Mouse (Mus musculus): ENCODE measurements around the gene Glb1l2. TPM values are rescaled to one million over a fixed set of nuclear protein-coding genes. Genes with fewer than 3 reads are reported as not detected.

The Glb1l2 gene
- total and polyA plus RNA-seq, 3 experiments, result not detected

DNA sequence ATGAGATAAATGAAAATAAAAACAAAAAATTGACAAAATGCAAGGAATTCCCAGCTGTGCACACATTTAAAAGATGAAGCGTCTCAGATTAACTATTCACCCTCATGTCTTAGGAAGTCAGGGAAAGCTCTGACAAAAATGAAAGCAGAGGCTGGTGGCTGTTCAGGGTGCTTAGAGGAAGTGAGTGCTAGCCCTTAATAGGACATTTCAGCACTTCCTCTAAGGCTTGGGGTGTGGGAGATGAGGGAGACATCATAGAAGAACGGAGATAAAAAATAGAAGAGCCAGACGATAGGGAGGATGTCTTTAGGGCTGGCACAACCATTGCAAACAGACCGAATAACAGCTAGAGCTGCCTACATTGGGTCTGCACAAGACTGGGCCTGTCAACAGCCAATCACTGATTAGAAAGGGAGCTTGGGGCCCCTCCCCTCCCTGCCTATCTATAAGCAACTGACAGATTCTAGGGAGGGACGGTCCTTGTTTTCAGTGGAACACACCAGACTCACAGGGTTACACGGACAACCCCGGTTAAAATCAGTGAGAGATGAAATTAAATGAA lies 22.8 kb downstream of the Glb1l2 start:
- DNase-seq (ENCODE audit: low read depth, low spot score), result peak; percentile 7

DNA sequence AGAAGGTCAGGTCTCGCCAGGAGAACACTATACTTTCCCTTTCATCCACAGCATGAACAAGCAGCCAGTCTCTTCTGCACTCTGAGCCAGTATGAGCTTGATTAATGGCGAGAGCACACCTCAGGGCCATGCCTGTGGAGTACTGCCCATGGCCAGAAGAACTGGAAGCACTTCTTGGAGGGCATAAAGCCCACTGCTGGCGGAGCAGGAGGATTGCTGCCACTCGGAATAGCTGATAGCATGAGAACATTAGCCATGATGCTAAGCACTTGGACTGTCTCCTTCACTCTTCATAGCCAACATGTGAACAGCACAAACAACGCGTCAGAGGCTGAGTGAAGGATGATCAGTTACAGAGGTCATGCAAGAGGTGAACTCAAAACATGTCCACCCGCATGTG lies 27.8 kb downstream of the Glb1l2 start:
- Histone ChIP-seq H3K27me3 (ENCODE audit: control insufficient read depth in 1 of 2, insufficient read depth in 2 of 2, low read length in 2 of 2) (no peaks in the 10 kb centered on the region), H3K27ac (ENCODE audit: control insufficient read depth, low read depth, low read length) (no peak overlapping the region), H3K9ac (ENCODE audit: control insufficient read depth, low read depth, low read length, poor library complexity, severe bottlenecking) (no peak overlapping the region), H3K4me3 (ENCODE audit: control insufficient read depth in 1 of 2, insufficient read depth in 1 of 2, low read depth in 2 of 2, low read length in 2 of 2) (no peak overlapping the region), H3K9me3 (replicated peaks; ENCODE audit: insufficient read depth, low read length) (no peaks in the 10 kb centered on the region), H3K4me1 (ENCODE audit: control insufficient read depth in 1 of 2, insufficient read depth in 2 of 2, low read length in 2 of 2) (no peaks in the 10 kb centered on the region), H3K79me2 (ENCODE audit: control insufficient read depth, insufficient read depth, low read length, poor library complexity) (no peaks in the 10 kb centered on the region; the same call in 1 of the 2 replicates), H3K36me3 (ENCODE audit: control insufficient read depth in 1 of 2, insufficient read depth in 2 of 2, low read length in 2 of 2) (no peaks in the 10 kb centered on the region)
- no peak for DNase-seq (ENCODE audit: low read depth, low spot score)
- TF ChIP-seq GATA1 (IDR thresholded peaks at IDR 0.05; ENCODE audit: low read depth, low read length) (no peak), MAX (IDR thresholded peaks at IDR 0.05; ENCODE audit: low read length) (no peak), TBP (IDR thresholded peaks at IDR 0.05; ENCODE audit: low read depth, low read length) (no peak), POLR2AphosphoS5 (IDR thresholded peaks at IDR 0.05; ENCODE audit: borderline replicate concordance, low read depth, low read length) (no peak), EP300 (IDR thresholded peaks at IDR 0.05; ENCODE audit: low read depth in 1 of 2, low read length in 2 of 2) (no peak), TAL1 (IDR thresholded peaks at IDR 0.05; ENCODE audit: low read length) (no peak), NRF1 (IDR thresholded peaks at IDR 0.05; ENCODE audit: insufficient read depth, low read depth, low read length, poor library complexity, severe bottlenecking) (no peak)

More for the DNA sequence above, 22.8 kb downstream of the Glb1l2 start:
- Histone ChIP-seq H3K79me2 (ENCODE audit: control insufficient read depth, insufficient read depth, low read length, poor library complexity) (no peaks in the 10 kb centered on the region), H3K27me3 (ENCODE audit: control insufficient read depth in 1 of 2, insufficient read depth in 2 of 2, low read length in 2 of 2) (no peaks in the 10 kb centered on the region), H3K4me1 (ENCODE audit: control insufficient read depth in 1 of 2, insufficient read depth in 2 of 2, low read length in 2 of 2) (no peaks in the 10 kb centered on the region), H3K9me3 (replicated peaks; ENCODE audit: insufficient read depth, low read length) (no peaks in the 10 kb centered on the region), H3K4me3 (ENCODE audit: control insufficient read depth in 1 of 2, insufficient read depth in 1 of 2, low read depth in 2 of 2, low read length in 2 of 2) (no peak overlapping the region), H3K27ac (ENCODE audit: control insufficient read depth, low read depth, low read length) (no peak overlapping the region), H3K36me3 (ENCODE audit: control insufficient read depth in 1 of 2, insufficient read depth in 2 of 2, low read length in 2 of 2) (no peaks in the 10 kb centered on the region), H3K9ac (ENCODE audit: control insufficient read depth, low read depth, low read length, poor library complexity, severe bottlenecking) (no peak overlapping the region)
- TF ChIP-seq ETS1 (IDR thresholded peaks at IDR 0.05; ENCODE audit: low read depth, low read length) (no peak), MAZ (IDR thresholded peaks at IDR 0.05; ENCODE audit: low read depth, low read length) (no peak), TCF12 (IDR thresholded peaks at IDR 0.05; ENCODE audit: low read depth, low read length) (no peak), BHLHE40 (IDR thresholded peaks at IDR 0.05; ENCODE audit: borderline replicate concordance, low read depth, low read length) (no peak), GABPA (IDR thresholded peaks at IDR 0.05; ENCODE audit: low read depth, low read length) (no peak)

DNA sequence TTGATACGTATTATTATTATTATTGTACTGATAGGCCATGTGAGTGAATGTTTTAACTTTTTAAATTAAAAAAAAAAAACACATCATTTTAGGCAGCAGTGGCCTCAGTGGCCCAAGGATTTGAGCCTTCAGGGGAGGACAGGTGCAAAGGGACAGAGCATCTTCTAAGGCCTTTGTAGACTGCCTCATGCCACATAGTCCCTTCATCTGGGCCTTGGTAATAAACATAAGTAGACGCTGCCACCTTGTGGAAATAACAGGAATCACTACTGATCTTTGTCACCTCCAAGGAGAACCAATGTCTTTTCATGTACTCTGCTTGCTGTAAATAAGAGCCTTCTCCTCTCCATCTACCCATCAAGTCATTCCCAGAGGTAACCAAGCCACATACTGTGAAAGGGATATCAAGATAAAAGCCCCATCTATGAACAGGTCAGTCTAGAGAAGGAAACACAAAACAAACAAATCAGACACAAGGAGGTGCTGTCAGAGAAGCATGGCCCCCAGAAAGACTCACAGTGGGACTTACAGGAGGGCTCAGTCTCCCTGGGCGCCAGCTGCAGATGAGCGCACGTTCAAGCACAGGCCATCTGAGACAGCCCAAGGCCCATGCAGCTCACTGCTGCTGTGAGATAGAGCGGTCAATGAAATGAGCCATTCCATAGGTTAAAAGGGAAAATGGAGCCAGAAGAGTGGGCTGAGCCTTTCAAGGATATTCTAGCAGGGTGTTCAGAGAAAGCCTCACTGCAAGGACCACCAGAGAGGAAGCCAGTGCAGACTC lies 30.0 kb downstream of the Glb1l2 start:
- Histone ChIP-seq H3K9ac (ENCODE audit: control insufficient read depth, low read depth, low read length, poor library complexity, severe bottlenecking) (no peak overlapping the region), H3K4me1 (ENCODE audit: control insufficient read depth in 1 of 2, insufficient read depth in 2 of 2, low read length in 2 of 2) (no peaks in the 10 kb centered on the region), H3K9me3 (replicated peaks; ENCODE audit: insufficient read depth, low read length) (no peaks in the 10 kb centered on the region), H3K79me2 (ENCODE audit: control insufficient read depth, insufficient read depth, low read length, poor library complexity) (no peaks in the 10 kb centered on the region; the same call in 1 of the 2 replicates), H3K27me3 (ENCODE audit: control insufficient read depth in 1 of 2, insufficient read depth in 2 of 2, low read length in 2 of 2) (no peaks in the 10 kb centered on the region), H3K27ac (ENCODE audit: control insufficient read depth, low read depth, low read length) (no peak overlapping the region), H3K4me3 (ENCODE audit: control insufficient read depth in 1 of 2, insufficient read depth in 1 of 2, low read depth in 2 of 2, low read length in 2 of 2) (no peak overlapping the region), H3K36me3 (ENCODE audit: control insufficient read depth in 1 of 2, insufficient read depth in 2 of 2, low read length in 2 of 2) (no peaks in the 10 kb centered on the region)
- DNase-seq (ENCODE audit: low read depth, low spot score), result peak; percentile 46
- TF ChIP-seq SMC3 (IDR thresholded peaks at IDR 0.05; ENCODE audit: low read depth, low read length) (peak; percentile 58), CTCF (IDR thresholded peaks at IDR 0.05 in 2 of 3, conservative IDR thresholded peaks at IDR 0.05 in 1 of 3; ENCODE audit: control insufficient read depth in 1 of 3, insufficient read depth in 1 of 3, low read depth in 2 of 3, low read length in 3 of 3, poor library complexity in 1 of 3, severe bottlenecking in 1 of 3) (peak; percentile 29 to 61 (median 34); a peak in 5 of 6 replicates), GABPA (IDR thresholded peaks at IDR 0.05; ENCODE audit: low read depth, low read length) (no peak), RAD21 (IDR thresholded peaks at IDR 0.05; ENCODE audit: low read depth, low read length) (peak; percentile 66)

All from MEL (cell line).